Mouse (Mus musculus) ES-Bruce4 (cell line): ENCODE measurements around the gene Hoxa13.

Experiments
- CTCF ChIP-seq: IDR thresholded peaks from one replicate; pipeline ENCODE4 v1.8.1; 2011; ENCODE audit warnings: low read depth, low read length
- EP300 ChIP-seq: IDR thresholded peaks from 2 replicates; pipeline ENCODE4 v1.6.1; 2011; ENCODE audit warnings: low read depth, low read length; ENCODE audit not compliant: insufficient read depth
- POLR2A ChIP-seq: IDR thresholded peaks from one replicate; pipeline ENCODE4 v1.8.1; 2011; ENCODE audit warnings: low read length; ENCODE audit not compliant: insufficient read depth

- TF ChIP-seq POLR2A (no peak), CTCF (no peak), EP300 (no peak)
Observed at GRCm38 (mm10) chr6:52251177-52251879, 9.4 kb downstream of the Hoxa13 start.
